Mouse (Mus musculus): Measurements from ENCODE around the gene Apeh. TPM values are rescaled to one million over a fixed set of nuclear protein-coding genes. Genes with fewer than 3 reads are reported as not detected.

Apeh gene
- polyA plus RNA-seq, 1 experiment from 2014 or later, result 194 TPM

GRCm38 (mm10) chr9:108099619-108100018 is 5.2 kb upstream of the Apeh start:
- no peak for ATAC-seq (ENCODE audit: insufficient read depth)
- Histone ChIP-seq H3K9ac (no peak overlapping the region), H3K9me3 (replicated peaks) (no peaks in the 10 kb centered on the region), H3K36me3 (replicated peaks) (peaks cover 15% of the 10 kb centered on the region), H3K27me3 (no peaks in the 10 kb centered on the region), H3K4me2 (no peak overlapping the region), H3K4me3 (replicated peaks) (no peak overlapping the region), H3K27ac (replicated peaks) (peak overlapping the region; percentile 99), H3K4me1 (replicated peaks) (peaks cover 77% of the 10 kb centered on the region)
- 84% methylated on average over 8 of the region's 8 CpGs for WGBS (ENCODE audit: insufficient replicate concordance)

- H3K36me3 ChIP-seq (replicated peaks), result peaks cover 35% of the 10 kb centered on the region
- no peaks in the 10 kb centered on the region for H3K27me3 ChIP-seq
- peak overlapping the region; percentile 80 for H3K9ac ChIP-seq
- H3K9me3 ChIP-seq (replicated peaks), result no peaks in the 10 kb centered on the region
- H3K27ac ChIP-seq (replicated peaks), result peak overlapping the region; percentile 99
- 39% methylated on average over 10 of the region's 10 CpGs for WGBS (ENCODE audit: insufficient replicate concordance)
- H3K4me3 ChIP-seq (replicated peaks), result peak overlapping the region; percentile 80
- H3K4me1 ChIP-seq (replicated peaks), result peaks cover 73% of the 10 kb centered on the region
- H3K4me2 ChIP-seq, result peak overlapping the region; percentile 81
- ATAC-seq (ENCODE audit: insufficient read depth), result no peak
Measured at GRCm38 (mm10) chr9:108095949-108096712, 1.7 kb upstream of the Apeh start.

- Histone ChIP-seq H3K4me2 (peak overlapping the region; percentile 81), H3K4me1 (replicated peaks) (peaks cover 74% of the 10 kb centered on the region), H3K9me3 (replicated peaks) (no peaks in the 10 kb centered on the region), H3K4me3 (replicated peaks) (peak overlapping the region; percentile 80), H3K36me3 (replicated peaks) (peaks cover 36% of the 10 kb centered on the region), H3K9ac (peak overlapping the region; percentile 80), H3K27me3 (no peaks in the 10 kb centered on the region), H3K27ac (replicated peaks) (peak overlapping the region; percentile 99)
- peak; percentile 11; the same call in 1 of the 2 replicates for ATAC-seq (ENCODE audit: insufficient read depth)
- 3% methylated on average over 3 of the region's 3 CpGs for WGBS (ENCODE audit: insufficient replicate concordance)
Measured at GRCm38 (mm10) chr9:108095518-108095917, 1.1 kb upstream of the Apeh start.

GRCm38 (mm10) chr9:108094998-108095411 is 599 bp upstream of the Apeh start:
- H3K27ac ChIP-seq (replicated peaks), result peak overlapping the region; percentile 99
- peak overlapping the region; percentile 81 for H3K4me2 ChIP-seq
- ATAC-seq (ENCODE audit: insufficient read depth), result peak; percentile 85
- H3K27me3 ChIP-seq, result no peaks in the 10 kb centered on the region
- peak overlapping the region; percentile 80 for H3K9ac ChIP-seq
- under 1% methylated on average over 16 of the region's 16 CpGs for WGBS (ENCODE audit: insufficient replicate concordance)
- peaks cover 78% of the 10 kb centered on the region for H3K4me1 ChIP-seq (replicated peaks)
- H3K36me3 ChIP-seq (replicated peaks), result peaks cover 41% of the 10 kb centered on the region
- H3K4me3 ChIP-seq (replicated peaks), result peak overlapping the region; percentile 80
- no peaks in the 10 kb centered on the region for H3K9me3 ChIP-seq (replicated peaks)

- Histone ChIP-seq H3K4me2 (peak overlapping the region; percentile 81), H3K36me3 (replicated peaks) (peaks cover 45% of the 10 kb centered on the region), H3K9ac (peak overlapping the region; percentile 92), H3K4me1 (replicated peaks) (peaks cover 76% of the 10 kb centered on the region), H3K9me3 (replicated peaks) (no peaks in the 10 kb centered on the region), H3K27me3 (no peaks in the 10 kb centered on the region), H3K27ac (replicated peaks) (peak overlapping the region; percentile 99), H3K4me3 (replicated peaks) (peak overlapping the region; percentile 80)
- ATAC-seq (ENCODE audit: insufficient read depth), result no peak
- 53% methylated on average over 10 of the region's 10 CpGs for WGBS (ENCODE audit: insufficient replicate concordance)
Measured at GRCm38 (mm10) chr9:108093586-108093985, 820 bp downstream of the Apeh start.

- no peak overlapping the region for H3K4me3 ChIP-seq (replicated peaks)
- WGBS (ENCODE audit: insufficient replicate concordance), result 90% methylated on average over 7 of the region's 7 CpGs
- no peaks in the 10 kb centered on the region for H3K9me3 ChIP-seq (replicated peaks)
- no peak overlapping the region; the same call in 1 of the 2 replicates for H3K27ac ChIP-seq (replicated peaks)
- no peak for ATAC-seq (ENCODE audit: insufficient read depth)
- no peak overlapping the region for H3K4me2 ChIP-seq
- H3K9ac ChIP-seq, result no peak overlapping the region
- H3K27me3 ChIP-seq, result no peaks in the 10 kb centered on the region
- peaks cover 79% of the 10 kb centered on the region for H3K4me1 ChIP-seq (replicated peaks)
- peaks cover 74% of the 10 kb centered on the region for H3K36me3 ChIP-seq (replicated peaks)
Measured at GRCm38 (mm10) chr9:108090611-108091120, 3.7 kb downstream of the Apeh start.

- H3K27ac ChIP-seq (replicated peaks), result peak overlapping the region; percentile 99
- no peak for ATAC-seq (ENCODE audit: insufficient read depth)
- peak overlapping the region; percentile 85 for H3K4me2 ChIP-seq
- H3K9ac ChIP-seq, result peak overlapping the region; percentile 26
- peak overlapping the region; percentile 17; the same call in 1 of the 2 replicates for H3K4me3 ChIP-seq (replicated peaks)
- no peaks in the 10 kb centered on the region for H3K9me3 ChIP-seq (replicated peaks)
- H3K4me1 ChIP-seq (replicated peaks), result peaks cover 98% of the 10 kb centered on the region
- peaks cover 88% of the 10 kb centered on the region for H3K36me3 ChIP-seq (replicated peaks)
- 87% methylated on average over 4 of the region's 4 CpGs for WGBS (ENCODE audit: insufficient replicate concordance)
- peaks cover 3% of the 10 kb centered on the region; the same call in 1 of the 2 replicates for H3K27me3 ChIP-seq
Measured at GRCm38 (mm10) chr9:108085261-108085660, 9.1 kb downstream of the Apeh start.

GRCm38 (mm10) chr9:108083561-108083960 is 10.8 kb downstream of the Apeh start:
- Histone ChIP-seq H3K36me3 (replicated peaks) (peaks cover 71% of the 10 kb centered on the region), H3K9ac (peak overlapping the region; percentile 89), H3K4me1 (replicated peaks) (peaks cover 92% of the 10 kb centered on the region), H3K4me2 (peak overlapping the region; percentile 85), H3K4me3 (replicated peaks) (peak overlapping the region; percentile 44), H3K9me3 (replicated peaks) (no peaks in the 10 kb centered on the region), H3K27ac (replicated peaks) (peak overlapping the region; percentile 99), H3K27me3 (peaks cover 3% of the 10 kb centered on the region; the same call in 1 of the 2 replicates)
- ATAC-seq (ENCODE audit: insufficient read depth), result no peak
- WGBS (ENCODE audit: insufficient replicate concordance), result 32% methylated on average over 6 of the region's 6 CpGs

GRCm38 (mm10) chr9:108082988-108083431 is 11.4 kb downstream of the Apeh start, which contains the start of gene Rnf123:
Gene Rnf123, minus strand, starts transcription at chr9:108083346.
- Histone ChIP-seq H3K36me3 (replicated peaks) (peaks cover 66% of the 10 kb centered on the region), H3K4me3 (replicated peaks) (peak within 1 kb of the TSS; percentile 44), H3K4me2 (peak within 1 kb of the TSS; percentile 85), H3K9ac (peak within 1 kb of the TSS; percentile 89), H3K4me1 (replicated peaks) (peaks cover 91% of the 10 kb centered on the region), H3K27ac (replicated peaks) (peak within 1 kb of the TSS; percentile 99), H3K27me3 (peaks cover 3% of the 10 kb centered on the region; the same call in 1 of the 2 replicates), H3K9me3 (replicated peaks) (no peaks in the 10 kb centered on the region)
- peak; percentile 10 for ATAC-seq (ENCODE audit: insufficient read depth)
- WGBS (ENCODE audit: insufficient replicate concordance), result 13% methylated on average over 12 of the region's 12 CpGs

GRCm38 (mm10) chr9:108082549-108082948 is 11.9 kb downstream of the Apeh start:
- Histone ChIP-seq H3K4me2 (peak overlapping the region; percentile 85), H3K36me3 (replicated peaks) (peaks cover 65% of the 10 kb centered on the region), H3K9ac (peak overlapping the region; percentile 89), H3K4me1 (replicated peaks) (peaks cover 91% of the 10 kb centered on the region), H3K4me3 (replicated peaks) (peak overlapping the region; percentile 44), H3K9me3 (replicated peaks) (no peaks in the 10 kb centered on the region), H3K27ac (replicated peaks) (peak overlapping the region; percentile 99), H3K27me3 (peaks cover 3% of the 10 kb centered on the region; the same call in 1 of the 2 replicates)
- no peak for ATAC-seq (ENCODE audit: insufficient read depth)
- 13% methylated on average over 19 of the region's 19 CpGs for WGBS (ENCODE audit: insufficient replicate concordance)

GRCm38 (mm10) chr9:108080168-108080567 is 14.2 kb downstream of the Apeh start, which contains the start of gene Mst1:
Gene Mst1, plus strand, starts transcription at chr9:108080436.
- 11% methylated on average over 5 of the region's 5 CpGs for WGBS (ENCODE audit: insufficient replicate concordance)
- H3K4me3 ChIP-seq (replicated peaks), result peak within 1 kb of the TSS; percentile 70
- peak within 1 kb of the TSS; percentile 85 for H3K4me2 ChIP-seq
- H3K9ac ChIP-seq, result peak within 1 kb of the TSS; percentile 89
- no peaks in the 10 kb centered on the region for H3K9me3 ChIP-seq (replicated peaks)
- H3K27ac ChIP-seq (replicated peaks), result peak within 1 kb of the TSS; percentile 99
- H3K4me1 ChIP-seq (replicated peaks), result peaks cover 86% of the 10 kb centered on the region
- peaks cover 65% of the 10 kb centered on the region for H3K36me3 ChIP-seq (replicated peaks)
- peak; percentile 88 for ATAC-seq (ENCODE audit: insufficient read depth)
- H3K27me3 ChIP-seq, result peaks cover 3% of the 10 kb centered on the region; the same call in 1 of the 2 replicates
